Mouse (Mus musculus) hindbrain, embryonic 11.5 days (tissue): ENCODE data around the gene Atp8b4. TPM values are rescaled to one million over a fixed set of nuclear protein-coding genes. Genes with fewer than 3 reads are reported as not detected.

Source experiments
- ATAC-seq: fragments of 200-750 bp; cut with Nextera tagmentation; 2 replicates; pipeline ENCODE4 v1.8.0; 2017; ENCODE audit warnings: mild to moderate bottlenecking, moderate TSS enrichment, moderate library complexity; ENCODE audit not compliant: low FRiP score
- DNase-seq: peaks from one replicate; pipeline ENCODE4 v3.0.0-alpha.2; 2015; ENCODE audit warnings: low spot score
- H3K27ac ChIP-seq: fragments of 300-500 bp; sonication (generic); 2 replicates; pipeline ENCODE4 v1.5.1; 2014; ENCODE audit warnings: mild to moderate bottlenecking, low read depth, low read length
- H3K27me3 ChIP-seq: fragments of 300-500 bp; sonication (generic); 2 replicates; pipeline ENCODE4 v1.6.1; 2014; ENCODE audit warnings: mild to moderate bottlenecking, low read length, moderate library complexity, mixed read lengths; ENCODE audit not compliant: control insufficient read depth, insufficient read depth
- H3K36me3 ChIP-seq: fragments of 300-500 bp; sonication (generic); 2 replicates; pipeline ENCODE4 v1.6.1; 2014; ENCODE audit warnings: mild to moderate bottlenecking, low read length, moderate library complexity, mixed read lengths; ENCODE audit not compliant: control insufficient read depth, insufficient read depth
- H3K4me1 ChIP-seq: fragments of 300-500 bp; sonication (generic); replicated peaks from 2 replicates; pipeline ENCODE4 v1.6.1; 2014; ENCODE audit warnings: low read length, mixed read lengths; ENCODE audit not compliant: control insufficient read depth, insufficient read depth
- H3K4me2 ChIP-seq: fragments of 300-500 bp; sonication (generic); replicated peaks from 2 replicates; pipeline ENCODE4 v1.6.1; 2014; ENCODE audit warnings: mild to moderate bottlenecking, low read depth, low read length
- H3K4me3 ChIP-seq: fragments of 300-500 bp; sonication (generic); 2 replicates; pipeline ENCODE4 v1.5.1; 2014; ENCODE audit warnings: low read depth, low read length
- H3K9ac ChIP-seq: fragments of 300-500 bp; sonication (generic); 2 replicates; pipeline ENCODE4 v1.6.1; 2014; ENCODE audit warnings: low read depth, low read length
- H3K9me3 ChIP-seq: fragments of 300-500 bp; sonication (generic); 2 replicates; pipeline ENCODE4 v1.6.1; 2016; ENCODE audit warnings: low read length; ENCODE audit not compliant: control insufficient read depth
- WGBS: fragments of 180-500 bp; shearing (Covaris S2); extraction: QIAGEN DNeasy Blood & Tissue Kit; methylation state at CpG from one replicate; pipeline ENCODE4 v1.1.7; 2014; 5-methylcytosine and 5-hydroxymethylcytosine counted together
- polyA plus RNA-seq: library from polyadenylated mRNA; unstranded; fragments of >200 nt; fragmentation: Nextera tagmentation; extraction: Ambion mirVana; gene quantifications from 2 replicates; pipeline ENCODE4 v1.2.1, GENCODE M21; 2014

Gene Atp8b4
- polyA plus RNA-seq, 1 experiment from 2014 or later, result 0.06 TPM

- H3K4me1 ChIP-seq, result no peaks in the 10 kb centered on the region
- DNase-seq (no peak), ATAC-seq (no peak)
- no peak overlapping the region for H3K4me3 ChIP-seq
- no peaks in the 10 kb centered on the region for H3K27me3 ChIP-seq
- H3K9me3 ChIP-seq, result no peaks in the 10 kb centered on the region
- WGBS, result 90% methylated on average over 5 of the region's 5 CpGs
- no peak overlapping the region for H3K27ac ChIP-seq
- no peak overlapping the region for H3K9ac ChIP-seq
- no peak overlapping the region for H3K4me2 ChIP-seq
- no peaks in the 10 kb centered on the region for H3K36me3 ChIP-seq
These were observed 7.0 kb upstream of the Atp8b4 start for GRCm38 (mm10) chr2:126507477-126507876.

GRCm38 (mm10) chr2:126505156-126505555 is 4.7 kb upstream of the Atp8b4 start:
- ATAC-seq, result no peak
- Histone ChIP-seq H3K27ac (no peak overlapping the region), H3K36me3 (no peaks in the 10 kb centered on the region), H3K9ac (no peak overlapping the region), H3K4me2 (no peak overlapping the region), H3K27me3 (no peaks in the 10 kb centered on the region), H3K4me3 (no peak overlapping the region), H3K4me1 (no peaks in the 10 kb centered on the region), H3K9me3 (no peaks in the 10 kb centered on the region)
- DNase-seq, result no peak
- 67% methylated on average over 1 of the region's 1 CpGs for WGBS

GRCm38 (mm10) chr2:126499730-126500129 is 744 bp downstream of the Atp8b4 start:
- no peak for ATAC-seq
- 65% methylated on average over 8 of the region's 8 CpGs for WGBS
- Histone ChIP-seq H3K4me1 (no peaks in the 10 kb centered on the region), H3K9ac (no peak overlapping the region), H3K27me3 (no peaks in the 10 kb centered on the region), H3K4me2 (no peak overlapping the region), H3K4me3 (no peak overlapping the region), H3K36me3 (no peaks in the 10 kb centered on the region), H3K27ac (no peak overlapping the region), H3K9me3 (no peaks in the 10 kb centered on the region)
- DNase-seq, result no peak

GRCm38 (mm10) chr2:126498761-126499452 is 1.6 kb downstream of the Atp8b4 start:
- no peak overlapping the region for H3K9ac ChIP-seq
- H3K9me3 ChIP-seq, result no peaks in the 10 kb centered on the region
- no peaks in the 10 kb centered on the region for H3K36me3 ChIP-seq
- no peak overlapping the region for H3K4me2 ChIP-seq
- no peak overlapping the region for H3K4me3 ChIP-seq
- DNase-seq, result no peak
- no peaks in the 10 kb centered on the region for H3K27me3 ChIP-seq
- no peak overlapping the region for H3K27ac ChIP-seq
- no peaks in the 10 kb centered on the region for H3K4me1 ChIP-seq
- no peak for ATAC-seq
- WGBS, result 89% methylated on average over 11 of the region's 11 CpGs

GRCm38 (mm10) chr2:126496838-126497237 is 3.6 kb downstream of the Atp8b4 start:
- H3K4me3 ChIP-seq, result no peak overlapping the region
- no peak for ATAC-seq
- H3K4me2 ChIP-seq, result no peak overlapping the region
- no peaks in the 10 kb centered on the region for H3K36me3 ChIP-seq
- no peaks in the 10 kb centered on the region for H3K9me3 ChIP-seq
- no peaks in the 10 kb centered on the region for H3K4me1 ChIP-seq
- WGBS, result 86% methylated on average over 6 of the region's 9 CpGs
- H3K27ac ChIP-seq, result no peak overlapping the region
- no peak overlapping the region for H3K9ac ChIP-seq
- no peak for DNase-seq
- no peaks in the 10 kb centered on the region for H3K27me3 ChIP-seq

- WGBS, result 88% methylated on average over 14 of the region's 14 CpGs
- ATAC-seq, result no peak
- no peak overlapping the region for H3K27ac ChIP-seq
These were observed 4.4 kb downstream of the Atp8b4 start for GRCm38 (mm10) chr2:126495832-126496695.

GRCm38 (mm10) chr2:126495230-126495629 is 5.2 kb downstream of the Atp8b4 start:
- Histone ChIP-seq H3K4me3 (no peak overlapping the region), H3K4me1 (no peaks in the 10 kb centered on the region), H3K9ac (no peak overlapping the region), H3K9me3 (no peaks in the 10 kb centered on the region), H3K36me3 (no peaks in the 10 kb centered on the region), H3K4me2 (no peak overlapping the region), H3K27ac (no peak overlapping the region), H3K27me3 (no peaks in the 10 kb centered on the region)
- WGBS, result 77% methylated on average over 7 of the region's 7 CpGs
- ATAC-seq (no peak), DNase-seq (no peak)

More at GRCm38 (mm10) chr2:126495832-126496695, 4.4 kb downstream of the Atp8b4 start:
- DNase-seq, result no peak
- Histone ChIP-seq H3K9me3 (no peaks in the 10 kb centered on the region), H3K4me2 (no peak overlapping the region), H3K27me3 (no peaks in the 10 kb centered on the region), H3K9ac (no peak overlapping the region), H3K36me3 (no peaks in the 10 kb centered on the region), H3K4me1 (no peaks in the 10 kb centered on the region), H3K4me3 (no peak overlapping the region)

GRCm38 (mm10) chr2:126493306-126493705 is 7.2 kb downstream of the Atp8b4 start:
- no peak overlapping the region for H3K4me2 ChIP-seq
- no peak overlapping the region for H3K27ac ChIP-seq
- H3K4me3 ChIP-seq, result no peak overlapping the region
- H3K27me3 ChIP-seq, result no peaks in the 10 kb centered on the region
- H3K4me1 ChIP-seq, result no peaks in the 10 kb centered on the region
- no peak overlapping the region for H3K9ac ChIP-seq
- DNase-seq (no peak), ATAC-seq (no peak)
- H3K9me3 ChIP-seq, result no peaks in the 10 kb centered on the region
- no peaks in the 10 kb centered on the region for H3K36me3 ChIP-seq
- WGBS, result 89% methylated on average over 8 of the region's 8 CpGs

GRCm38 (mm10) chr2:126492713-126493112 is 7.8 kb downstream of the Atp8b4 start:
- no peak overlapping the region for H3K27ac ChIP-seq
- no peaks in the 10 kb centered on the region for H3K4me1 ChIP-seq
- no peak overlapping the region for H3K4me2 ChIP-seq
- 58% methylated on average over 5 of the region's 5 CpGs for WGBS
- H3K36me3 ChIP-seq, result no peaks in the 10 kb centered on the region
- no peak overlapping the region for H3K4me3 ChIP-seq
- H3K9me3 ChIP-seq, result no peaks in the 10 kb centered on the region
- no peaks in the 10 kb centered on the region for H3K27me3 ChIP-seq
- DNase-seq (peak; percentile 12), ATAC-seq (no peak)
- no peak overlapping the region for H3K9ac ChIP-seq
